Mouse (Mus musculus) layer of hippocampus, adult 18-20 months (tissue): ENCODE measurements at regions not wholly inside any gene's neighbourhood (a gene's known extent, or its start where the extent isn't known, plus 50 kb on each side); places are given as distances from the start of the nearest gene placed in this dataset.

Source experiments
- DNase-seq, 2 experiments: peaks; one replicate each; pipeline ENCODE4 v3.0.0; 2022; ENCODE audit warnings: low spot score in 2 of 2

- DNase-seq: no peak
Measured at GRCm38 (mm10) chr2:138183722-138184121, 72.6 kb upstream of the Btbd3 start.

GRCm38 (mm10) chr2:138184866-138185265 lies 71.5 kb upstream of the Btbd3 start:
- no peak for DNase-seq

GRCm38 (mm10) chr2:138186700-138187099 lies 69.7 kb upstream of the Btbd3 start:
- DNase-seq: peak in 1 of 2 experiments; percentile 13

- DNase-seq: no peak
Measured at GRCm38 (mm10) chr2:138193529-138193928, 62.8 kb upstream of the Btbd3 start.

- no peak for DNase-seq
Measured at GRCm38 (mm10) chr2:138199016-138199415, 57.3 kb upstream of the Btbd3 start.
